Mouse (Mus musculus) cerebellum, adult (tissue): ENCODE results near the gene Zfp661.

ENCODE experiments used
- ATAC-seq: cut with Nextera tagmentation; 2 replicates; pipeline ENCODE4 v1.9.2; 2017; ENCODE audit warnings: mild to moderate bottlenecking, moderate library complexity, mixed read lengths; ENCODE audit not compliant: insufficient number of reproducible peaks, low FRiP score, low TSS enrichment

Zfp661 gene

GRCm38 (mm10) chr2:127559070-127559966 lies 27.6 kb downstream of the Zfp661 start:
- ATAC-seq: peak; percentile 90

GRCm38 (mm10) chr2:127551078-127551477 lies 35.8 kb downstream of the Zfp661 start:
- peak; percentile 86 for ATAC-seq

GRCm38 (mm10) chr2:127550446-127550845 lies 36.4 kb downstream of the Zfp661 start:
- peak; percentile 41; the same call in 1 of the 2 replicates for ATAC-seq

GRCm38 (mm10) chr2:127549711-127550110 lies 37.2 kb downstream of the Zfp661 start:
- no peak for ATAC-seq

- no peak for ATAC-seq
These were observed 38.4 kb downstream of the Zfp661 start for GRCm38 (mm10) chr2:127548342-127549074.

- 0 out of 2 replicates have a peak, but pooled peaks have one; percentile 17 for ATAC-seq
These were observed 45.2 kb downstream of the Zfp661 start for GRCm38 (mm10) chr2:127541697-127542096.

GRCm38 (mm10) chr2:127541185-127541584 lies 45.7 kb downstream of the Zfp661 start, which contains the start of gene Prom2:
Gene Prom2 (minus strand): TSS chr2:127541467.
- peak; percentile 22; the same call in 1 of the 2 replicates for ATAC-seq

- peak; percentile 28; the same call in 1 of the 2 replicates for ATAC-seq
These were observed 47.4 kb downstream of the Zfp661 start for GRCm38 (mm10) chr2:127539494-127539893.

GRCm38 (mm10) chr2:127537548-127537947 lies 49.3 kb downstream of the Zfp661 start:
- ATAC-seq: no peak

GRCm38 (mm10) chr2:127535363-127535762 lies 51.5 kb downstream of the Zfp661 start:
- ATAC-seq: no peak

- no peak for ATAC-seq
These were observed 54.5 kb downstream of the Zfp661 start for GRCm38 (mm10) chr2:127532379-127532778.

- no peak for ATAC-seq
These were observed 55.3 kb downstream of the Zfp661 start for GRCm38 (mm10) chr2:127531592-127531991.

GRCm38 (mm10) chr2:127530418-127530817 lies 56.5 kb downstream of the Zfp661 start:
- ATAC-seq: no peak

- 0 out of 2 replicates have a peak, but pooled peaks have one; percentile 8 for ATAC-seq
These were observed 61.7 kb downstream of the Zfp661 start for GRCm38 (mm10) chr2:127525004-127525775.
